9 mouse cellular contexts compared by ENCODE assay signal in genomic region chr6:88732643-88733613, GRCm38 (mm10). TPM values are rescaled to one million over a fixed set of nuclear protein-coding genes. Genes with fewer than 3 reads are reported as not detected.
A peak's percentile ranks its signal among the peaks of the same experiment; 100 is the strongest.
DNase-seq lines count a peak whose midpoint lies in the region; ATAC-seq lines count a peak whose summit lies in the region.
"Had no signal": no experiment of that assay in that cellular context is flagged by ENCODE, and none has a peak within 500 bp of the region (broad histone marks: within the 10 kb centered on the region; RNA-seq: fewer than 3 reads in every experiment).

No protein-coding gene starts in this region.

- peaks cover 100% of the 10 kb centered on the region for H3K36me3 ChIP-seq in erythroblast, embryonic 14.5 days (ENCODE audit: control insufficient read depth)
- no peaks in the 10 kb centered on the region for H3K36me3 ChIP-seq in midbrain, embryonic 10.5 days
- H3K36me3 ChIP-seq in midbrain, embryonic 13.5 days: no peaks in the 10 kb centered on the region
- no peaks in the 10 kb centered on the region for H3K36me3 ChIP-seq in limb, embryonic 11.5 days (ENCODE audit: control insufficient read depth, insufficient read depth, low read length)

- no peaks in the 10 kb centered on the region for H3K27me3 ChIP-seq in erythroblast, embryonic 14.5 days (ENCODE audit: control insufficient read depth)
- peaks cover 80% of the 10 kb centered on the region for H3K27me3 ChIP-seq in midbrain, embryonic 10.5 days (ENCODE audit: low read depth, poor library complexity, severe bottlenecking)
- H3K27me3 ChIP-seq in midbrain, embryonic 13.5 days: peaks cover 13% of the 10 kb centered on the region
- H3K27me3 ChIP-seq in limb, embryonic 11.5 days (ENCODE audit: control insufficient read depth, insufficient read depth, low read length): no peaks in the 10 kb centered on the region

- no peak overlapping the region for H3K9ac ChIP-seq in midbrain, embryonic 13.5 days (replicated peaks)
- H3K9ac ChIP-seq in limb, embryonic 11.5 days (ENCODE audit: low read length): no peak overlapping the region

- intact Hi-C loops in left cerebral cortex, postnatal 10 days (cut with DNase I): loop anchor here (5.0 kb wide), 1 partner anchor 39 kb away; no protein-coding TSS in a partner anchor

- peak overlapping the region; percentile 56 for H3K4me3 ChIP-seq in erythroblast, embryonic 14.5 days (replicated peaks)
- H3K4me3 ChIP-seq in midbrain, embryonic 10.5 days: no peak overlapping the region
- no peak overlapping the region for H3K4me3 ChIP-seq in midbrain, embryonic 13.5 days (replicated peaks)
- H3K4me3 ChIP-seq in limb, embryonic 11.5 days (ENCODE audit: low read depth, low read length): no peak overlapping the region
- H3K4me3 ChIP-seq: myocyte had no signal

- peak; percentile 30 for DNase-seq in midbrain, embryonic 10.5 days (ENCODE audit: low spot score)
- no peak for DNase-seq in limb, embryonic 11.5 days (ENCODE audit: low spot score)
- peak; percentile 61 for DNase-seq in yolk sac, embryonic 10.5 days (ENCODE audit: low spot score)
- no peak for DNase-seq in left cerebral cortex, postnatal 10 days (ENCODE audit: extremely low spot score in 1 of 2, low spot score in 2 of 2)
- DNase-seq in layer of hippocampus, postnatal 14 days (ENCODE audit: low spot score in 2 of 2): no peak

- H3K4me1 ChIP-seq in erythroblast, embryonic 14.5 days (ENCODE audit: control insufficient read depth): peaks cover 100% of the 10 kb centered on the region
- peaks cover 12% of the 10 kb centered on the region for H3K4me1 ChIP-seq in midbrain, embryonic 10.5 days
- peaks cover 10% of the 10 kb centered on the region; the same call in 1 of the 2 replicates for H3K4me1 ChIP-seq in midbrain, embryonic 13.5 days (replicated peaks)
- 0 out of 2 replicates have a peak, but pooled peaks cover 3% of the 10 kb centered on the region for H3K4me1 ChIP-seq in limb, embryonic 11.5 days (ENCODE audit: control insufficient read depth, insufficient read depth, low read length)

- no peaks in the 10 kb centered on the region for H3K9me3 ChIP-seq in erythroblast, embryonic 14.5 days (ENCODE audit: control insufficient read depth, low read length)
- no peaks in the 10 kb centered on the region for H3K9me3 ChIP-seq in midbrain, embryonic 10.5 days (replicated peaks)
- H3K9me3 ChIP-seq in midbrain, embryonic 13.5 days: no peaks in the 10 kb centered on the region
- H3K9me3 ChIP-seq in limb, embryonic 11.5 days (ENCODE audit: control insufficient read depth, low read length): no peaks in the 10 kb centered on the region

- H3K27ac ChIP-seq in midbrain, embryonic 10.5 days (replicated peaks): 0 out of 2 replicates have a peak overlapping the region, but pooled peaks have one; percentile 13
- no peak overlapping the region; the same call in 1 of the 2 replicates for H3K27ac ChIP-seq in midbrain, embryonic 13.5 days
- peak overlapping the region; percentile 61 for H3K27ac ChIP-seq in limb, embryonic 11.5 days (replicated peaks; ENCODE audit: low read depth, low read length)

- H3K4me2 ChIP-seq in midbrain, embryonic 13.5 days (replicated peaks): no peak overlapping the region
- no peak overlapping the region for H3K4me2 ChIP-seq in limb, embryonic 11.5 days (ENCODE audit: low read depth, severe bottlenecking)

- WGBS in midbrain, embryonic 10.5 days: 53% methylated on average over 17 of the region's 17 CpGs
- WGBS in midbrain, embryonic 13.5 days: 51% methylated on average over 17 of the region's 17 CpGs
- WGBS in limb, embryonic 11.5 days: 72% methylated on average over 17 of the region's 17 CpGs

- ATAC-seq in erythroblast, adult 5-6 weeks (replicated peaks; ENCODE audit: low FRiP score, poor library complexity, severe bottlenecking): no peak
- no peak for ATAC-seq in midbrain, embryonic 13.5 days
- no peak for ATAC-seq in limb, embryonic 11.5 days (ENCODE audit: insufficient number of reproducible peaks, low FRiP score, low TSS enrichment, low read depth)

RNA-seq across cellular contexts. Expression of gene Mgll, which starts 8.7 kb away (rescaled TPM):
- polyA plus RNA-seq in erythroblast, embryonic 14.5 days (2012): 28.7 and 42.4 TPM in 2 replicates
- total RNA-seq in erythroblast, adult 5-6 weeks (2015; ENCODE audit: low replicate concordance): 29.8 and 41.2 TPM in 2 replicates
- 44.1 and 78.5 TPM in 2 replicates for total RNA-seq in erythroblast, adult 5-6 weeks (2017; ENCODE audit: low replicate concordance)
- 3.9 and 4.1 TPM in 2 replicates for polyA plus RNA-seq in midbrain, embryonic 10.5 days (2016; fragmentation: Nextera tagmentation; extraction: Ambion mirVana)
- polyA plus RNA-seq in midbrain, embryonic 13.5 days (2015; fragmentation: Nextera tagmentation; extraction: Ambion mirVana): 5.3 and 7.4 TPM in 2 replicates
- 2.4 and 2.9 TPM in 2 replicates for polyA plus RNA-seq in limb, embryonic 11.5 days (2014; fragmentation: Nextera tagmentation; extraction: Ambion mirVana)
- total RNA-seq in left cerebral cortex, postnatal 10 days (2021): 100 to 1,000 TPM; 105 to 106 TPM
- total RNA-seq in layer of hippocampus, postnatal 14 days (2021): 100 to 1,000 TPM; 174 to 186 TPM

Comparison
In these comparisons a context has a peak if more than half of its experiments do, and no peak if none do; other contexts are left out.
1. DNase-seq: peak in midbrain, embryonic 10.5 days (single experiment) and yolk sac, embryonic 10.5 days (single experiment); none in limb, embryonic 11.5 days (single experiment), left cerebral cortex, postnatal 10 days (0 of 2) and layer of hippocampus, postnatal 14 days (0 of 2).